Mouse (Mus musculus): ENCODE data around the gene Faf1.

Faf1 gene

GRCm38 (mm10) chr4:109978858-109979340 is 302.5 kb downstream of the Faf1 start:
- no peak for DNase-seq (ENCODE audit: low read depth, low spot score)

GRCm38 (mm10) chr4:109979461-109980320 is 303.3 kb downstream of the Faf1 start:
- peak; percentile 4 for DNase-seq (ENCODE audit: low read depth, low spot score)

- DNase-seq (ENCODE audit: low read depth, low spot score) = no peak
Observed at GRCm38 (mm10) chr4:109980321-109981082, 304.1 kb downstream of the Faf1 start.

- DNase-seq (ENCODE audit: low read depth, low spot score) = no peak
Observed at GRCm38 (mm10) chr4:109981083-109981870, 304.9 kb downstream of the Faf1 start.

GRCm38 (mm10) chr4:109981871-109982680 is 305.7 kb downstream of the Faf1 start:
- DNase-seq (ENCODE audit: low read depth, low spot score) = no peak

- peak; percentile 6 for DNase-seq (ENCODE audit: low read depth, low spot score)
Observed at GRCm38 (mm10) chr4:109982681-109983265, 306.4 kb downstream of the Faf1 start.

GRCm38 (mm10) chr4:109983281-109984001 is 307.1 kb downstream of the Faf1 start:
- peak; percentile 17 for DNase-seq (ENCODE audit: low read depth, low spot score)

GRCm38 (mm10) chr4:109984011-109984411 is 307.6 kb downstream of the Faf1 start:
- no peak for DNase-seq (ENCODE audit: low read depth, low spot score)

GRCm38 (mm10) chr4:109984496-109985423 is 308.4 kb downstream of the Faf1 start:
- DNase-seq (ENCODE audit: low read depth, low spot score) = no peak

- no peak for DNase-seq (ENCODE audit: low read depth, low spot score)
Observed at GRCm38 (mm10) chr4:109985424-109986172, 309.2 kb downstream of the Faf1 start.

GRCm38 (mm10) chr4:109986301-109986700 is 309.9 kb downstream of the Faf1 start:
- no peak for DNase-seq (ENCODE audit: low read depth, low spot score)

GRCm38 (mm10) chr4:109986748-109987355 is 310.5 kb downstream of the Faf1 start:
- no peak for DNase-seq (ENCODE audit: low read depth, low spot score)

- DNase-seq (ENCODE audit: low read depth, low spot score) = no peak
Observed at GRCm38 (mm10) chr4:109987560-109988362, 311.4 kb downstream of the Faf1 start.

- no peak for DNase-seq (ENCODE audit: low read depth, low spot score)
Observed at GRCm38 (mm10) chr4:109988411-109988810, 312.0 kb downstream of the Faf1 start.

- no peak for DNase-seq (ENCODE audit: low read depth, low spot score)
Observed at GRCm38 (mm10) chr4:109989213-109989612, 312.8 kb downstream of the Faf1 start.

GRCm38 (mm10) chr4:110006044-110006443 is 329.7 kb downstream of the Faf1 start:
- DNase-seq (ENCODE audit: low read depth, low spot score) = no peak

Measured in CD4-positive, CD25-positive, alpha-beta regulatory T cell, adult 2 months (primary cell).